Mouse (Mus musculus) T-cell, adult 2 months (primary cell): ENCODE data around the gene Bzw1.
"Not testable (repeated sequence)": the region's sequence is repeated elsewhere in the genome, so short reads cannot be mapped to it uniquely, and the experiment has no call there.

Source experiments
- DNase-seq: peaks from one replicate; pipeline ENCODE4 v3.0.0; 2022; ENCODE audit warnings: low spot score

Bzw1 gene

DNA sequence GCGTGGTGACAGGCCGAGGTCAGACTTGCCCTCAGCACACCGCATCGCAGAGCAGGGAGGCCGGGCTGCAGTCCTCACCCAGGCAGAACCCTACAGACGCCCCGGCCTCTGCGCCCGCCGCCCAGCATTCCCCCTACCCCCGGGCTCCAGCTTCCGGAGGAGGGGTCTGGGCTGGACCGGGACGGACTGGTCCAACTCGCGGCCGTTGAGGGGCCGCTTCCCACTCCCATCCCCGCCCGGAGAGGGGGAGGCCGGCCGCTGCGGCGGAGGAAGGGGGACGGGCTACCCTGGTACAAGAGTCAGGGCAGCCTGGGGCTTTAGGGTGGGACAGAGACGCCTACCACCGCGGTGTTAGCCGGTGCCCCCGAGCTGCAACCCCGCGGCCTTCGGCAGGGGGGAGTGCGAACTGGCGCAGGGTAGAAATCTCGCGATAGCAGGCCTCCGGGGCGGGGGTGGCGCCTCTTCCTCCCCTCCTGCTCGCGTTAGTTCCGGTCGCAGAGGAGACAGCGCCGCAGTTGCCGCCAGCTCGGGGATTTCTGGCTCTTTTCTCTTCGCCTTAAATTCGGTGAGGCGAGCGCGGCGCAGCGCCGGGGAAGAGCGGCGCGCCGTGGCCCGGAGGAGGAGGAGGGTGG is at the start of gene Bzw1:
Gene Bzw1, plus strand, starts transcription at position 247 of the 632 bp plus-strand sequence.
- peak; percentile 94 for DNase-seq

DNA sequence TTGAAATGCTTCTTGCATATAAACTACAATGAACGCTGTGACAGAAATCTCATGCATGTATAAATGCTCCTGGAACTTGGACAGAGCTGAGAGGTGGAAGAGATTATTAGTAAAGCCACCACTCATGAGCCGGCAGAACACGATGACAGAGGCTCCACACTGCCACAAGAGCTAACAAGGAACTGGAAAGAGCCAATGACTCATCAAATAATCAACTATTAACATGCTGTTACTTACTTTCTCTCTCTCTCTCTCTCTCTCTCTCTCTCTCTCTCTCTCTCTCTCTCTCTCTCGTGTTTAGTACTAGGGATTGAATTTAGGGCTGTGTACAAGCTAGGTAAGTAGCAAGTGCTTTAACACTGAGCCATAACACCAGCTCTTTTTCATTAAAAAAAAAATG is 48.8 kb upstream of the Bzw1 start:
- no peak for DNase-seq

DNA sequence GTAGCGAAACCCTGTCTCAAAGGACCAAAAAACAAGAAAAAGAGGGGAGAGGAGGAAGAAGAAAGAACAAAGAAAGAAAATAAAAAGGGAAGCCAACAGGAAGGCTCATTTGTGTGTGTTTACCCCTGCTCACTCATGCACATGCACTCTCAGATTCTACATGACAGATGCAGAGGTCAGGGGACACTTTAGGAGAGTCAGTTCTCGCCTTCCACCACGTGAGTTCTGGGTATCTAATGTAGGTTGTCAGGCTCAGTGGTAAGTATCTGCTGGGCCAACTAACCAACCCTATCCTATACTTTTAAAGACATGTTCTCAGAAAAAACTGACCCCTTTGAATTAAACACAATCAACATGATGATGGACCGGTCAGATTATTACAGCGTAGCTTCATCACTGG is 48.1 kb upstream of the Bzw1 start:
- no peak for DNase-seq

DNA sequence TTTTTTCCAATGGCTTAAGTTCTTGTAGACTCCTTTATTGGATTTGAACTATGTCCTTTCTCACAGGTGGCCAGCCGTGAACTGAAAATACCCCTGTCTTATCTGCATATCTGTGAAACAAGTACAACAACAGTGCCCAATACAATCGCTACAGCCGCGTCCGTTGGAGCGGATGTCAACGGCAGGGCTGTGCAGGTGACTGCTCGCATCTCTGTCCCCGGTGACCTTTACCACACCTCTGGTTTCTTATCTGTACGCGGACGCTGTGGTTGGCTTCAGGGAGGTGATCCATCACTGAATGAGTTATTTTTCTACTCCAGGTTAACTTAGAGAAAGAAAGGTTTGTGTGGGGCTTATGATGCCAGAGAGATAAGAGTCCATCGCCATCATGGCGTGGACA is 46.5 kb upstream of the Bzw1 start:
- DNase-seq: no peak

- no peak for DNase-seq
Observed at GRCm38 (mm10) chr1:58348712-58349111, 44.0 kb upstream of the Bzw1 start.

GRCm38 (mm10) chr1:58353238-58353893 is 39.3 kb upstream of the Bzw1 start:
- DNase-seq: no peak

DNA sequence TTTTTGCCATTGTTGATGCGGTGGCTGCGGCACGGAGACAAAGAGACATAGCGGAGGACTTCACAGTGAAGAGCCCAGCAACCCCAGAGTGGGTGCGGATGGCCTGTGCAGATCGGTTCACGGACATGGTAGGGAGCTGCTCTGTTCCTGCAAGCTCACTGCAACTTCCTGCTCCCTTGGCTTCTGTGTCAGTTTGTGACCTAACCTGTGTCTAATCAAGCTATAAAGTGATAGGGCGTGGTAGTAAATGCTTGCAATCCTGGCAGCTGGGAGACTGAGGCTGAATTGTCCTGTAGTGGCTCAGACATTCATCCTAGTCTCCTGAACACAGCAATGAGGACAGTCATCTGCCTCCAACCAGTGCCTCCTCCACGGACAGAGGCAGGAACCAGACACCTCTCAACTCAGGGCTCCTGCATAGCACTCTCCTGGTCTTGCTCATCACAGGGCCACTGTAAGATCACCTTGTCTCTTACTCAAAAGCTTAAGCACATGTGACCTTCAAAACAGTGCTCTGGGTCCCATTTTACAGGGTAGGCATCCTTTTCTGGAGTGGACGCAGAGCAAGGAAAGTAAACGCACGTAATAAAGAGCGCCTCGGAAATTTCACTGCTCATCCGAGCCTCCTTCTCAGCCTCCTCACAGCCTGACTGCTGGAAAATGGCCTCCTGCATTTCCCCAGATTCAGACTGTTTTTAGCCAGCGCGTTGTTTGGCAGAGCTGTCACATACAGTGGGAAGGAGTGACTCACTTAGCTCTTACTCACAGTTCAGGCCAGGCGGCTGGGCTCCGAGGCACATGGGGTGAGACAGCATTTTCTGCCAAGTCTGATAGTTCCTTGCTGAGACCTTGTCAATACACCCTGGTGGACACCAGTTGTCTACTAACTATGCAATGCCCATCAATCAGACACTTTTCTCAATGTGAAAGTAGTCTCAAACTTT is 33.5 kb upstream of the Bzw1 start:
- DNase-seq: no peak

GRCm38 (mm10) chr1:58362296-58362695 is 30.4 kb upstream of the Bzw1 start:
- DNase-seq: no peak

DNA sequence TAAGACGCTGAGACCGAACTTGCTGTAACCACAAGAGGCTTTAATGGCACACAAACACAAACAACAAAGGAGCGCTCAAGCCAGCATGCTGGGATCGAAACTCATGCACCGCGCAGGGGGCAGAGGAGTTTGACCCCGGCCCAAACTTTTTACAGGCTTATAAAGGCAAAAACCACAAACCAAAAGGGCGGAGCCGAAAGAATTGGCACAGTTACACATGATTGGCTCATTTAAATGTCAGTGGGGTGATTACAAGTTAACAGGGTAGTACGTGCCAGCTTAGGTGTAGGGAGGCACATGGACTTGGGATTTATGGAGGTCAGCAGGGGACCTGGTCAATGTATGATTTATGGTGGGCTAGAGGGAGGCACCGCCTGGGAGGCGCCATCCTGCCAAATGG is 28.1 kb upstream of the Bzw1 start:
- DNase-seq: no peak

- no peak for DNase-seq
Observed at GRCm38 (mm10) chr1:58365829-58366228, 26.9 kb upstream of the Bzw1 start.

DNA sequence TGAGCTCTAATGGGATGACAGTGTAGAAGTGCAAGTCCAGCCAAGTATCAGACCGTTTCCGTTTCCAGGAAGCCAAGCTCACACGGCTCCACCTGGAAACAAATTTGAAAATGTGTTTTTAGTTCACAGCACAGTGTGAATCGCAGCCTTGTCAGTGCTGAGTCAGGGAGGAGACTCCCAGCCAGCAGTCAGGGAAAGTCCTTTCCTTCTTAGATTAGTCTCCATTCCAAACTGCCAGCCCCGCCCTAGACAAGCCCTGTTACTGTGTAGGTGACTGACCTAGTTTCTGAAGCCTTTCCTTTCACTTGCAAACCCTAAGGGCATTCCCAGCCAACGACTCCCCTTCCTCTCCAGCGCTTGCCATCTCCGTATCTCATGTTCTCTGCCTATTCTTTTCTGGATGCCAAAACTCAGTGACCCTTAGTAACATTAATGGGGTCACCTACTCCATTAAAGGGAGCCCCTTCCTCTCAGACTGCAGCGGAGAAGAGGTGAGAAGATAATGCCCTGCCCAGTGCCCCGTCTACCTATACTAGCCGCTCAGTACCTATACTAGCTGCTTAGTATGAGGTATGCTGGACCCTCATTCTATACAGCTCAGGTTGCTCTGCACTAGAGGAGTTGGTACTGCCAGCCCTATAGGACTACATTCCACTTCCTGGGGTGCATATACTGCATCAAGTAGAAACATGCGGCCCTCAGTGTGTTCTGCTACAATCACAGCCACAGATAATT is 25.8 kb upstream of the Bzw1 start:
- DNase-seq: no peak

DNA sequence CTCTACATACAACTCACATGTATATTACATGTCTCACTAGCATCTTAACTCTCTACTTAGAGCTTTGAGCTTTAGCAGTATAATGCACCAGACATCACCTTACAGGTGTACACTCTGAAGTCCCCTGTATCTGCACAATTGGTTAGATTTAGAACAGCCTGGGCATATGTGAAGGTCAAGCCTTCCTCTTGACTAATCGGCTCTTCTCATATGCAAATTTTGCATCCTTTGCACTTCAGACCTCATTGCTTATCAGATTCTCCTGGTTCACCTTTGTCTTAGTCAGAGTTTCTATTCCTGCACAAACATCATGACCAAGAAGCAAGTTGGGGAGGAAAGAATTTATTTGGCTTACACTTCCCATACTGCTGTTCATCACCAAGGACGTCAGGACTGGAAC is 23.0 kb upstream of the Bzw1 start:
- DNase-seq: no peak

DNA sequence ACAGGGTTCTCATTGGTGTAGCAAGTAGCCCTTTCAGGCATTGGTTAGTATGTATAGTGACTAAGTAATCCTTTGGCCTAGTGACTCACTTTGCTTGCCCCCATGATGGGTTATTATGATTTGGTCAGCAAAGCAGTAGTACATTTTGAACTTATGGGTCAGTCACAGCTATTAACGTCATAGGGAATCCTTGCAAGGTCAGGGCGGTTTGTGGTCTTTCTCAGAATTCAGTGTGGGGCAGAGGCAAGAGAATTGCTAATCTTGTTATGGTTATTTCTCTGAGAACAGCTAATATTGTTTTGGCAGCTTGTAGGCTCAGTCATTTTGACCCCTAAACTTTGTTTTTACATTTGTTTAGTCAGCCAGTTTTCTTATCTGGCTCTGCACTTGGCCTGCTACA is 18.4 kb upstream of the Bzw1 start:
- DNase-seq: not testable (repeated sequence)

DNA sequence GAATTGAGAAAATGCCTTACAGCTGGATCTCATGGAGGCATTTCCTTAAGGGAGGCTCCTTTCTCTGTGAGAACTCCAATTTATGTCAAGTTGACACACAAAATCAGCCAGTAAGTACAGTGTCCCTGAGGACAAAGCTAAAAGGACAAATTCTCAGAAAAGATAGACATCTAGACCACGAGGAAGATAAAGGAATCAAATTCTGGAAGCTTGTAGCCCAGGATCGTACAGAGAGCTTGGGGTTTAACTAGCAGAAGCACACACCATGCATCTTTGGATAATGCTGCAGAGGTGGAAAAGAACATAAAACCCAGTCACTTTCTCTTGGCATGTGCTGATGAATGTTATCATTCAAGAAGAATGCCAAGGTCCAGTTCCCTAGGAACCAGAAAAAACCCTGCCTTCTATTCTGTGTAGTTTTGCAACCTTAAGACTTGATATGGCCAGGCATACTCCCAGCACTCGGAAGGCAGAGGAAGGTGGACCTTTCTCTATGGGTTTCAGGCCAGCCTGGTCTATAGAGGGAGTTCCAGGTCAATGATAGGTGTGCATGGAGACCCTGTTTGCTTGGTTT is 17.0 kb upstream of the Bzw1 start:
- DNase-seq: no peak

DNA sequence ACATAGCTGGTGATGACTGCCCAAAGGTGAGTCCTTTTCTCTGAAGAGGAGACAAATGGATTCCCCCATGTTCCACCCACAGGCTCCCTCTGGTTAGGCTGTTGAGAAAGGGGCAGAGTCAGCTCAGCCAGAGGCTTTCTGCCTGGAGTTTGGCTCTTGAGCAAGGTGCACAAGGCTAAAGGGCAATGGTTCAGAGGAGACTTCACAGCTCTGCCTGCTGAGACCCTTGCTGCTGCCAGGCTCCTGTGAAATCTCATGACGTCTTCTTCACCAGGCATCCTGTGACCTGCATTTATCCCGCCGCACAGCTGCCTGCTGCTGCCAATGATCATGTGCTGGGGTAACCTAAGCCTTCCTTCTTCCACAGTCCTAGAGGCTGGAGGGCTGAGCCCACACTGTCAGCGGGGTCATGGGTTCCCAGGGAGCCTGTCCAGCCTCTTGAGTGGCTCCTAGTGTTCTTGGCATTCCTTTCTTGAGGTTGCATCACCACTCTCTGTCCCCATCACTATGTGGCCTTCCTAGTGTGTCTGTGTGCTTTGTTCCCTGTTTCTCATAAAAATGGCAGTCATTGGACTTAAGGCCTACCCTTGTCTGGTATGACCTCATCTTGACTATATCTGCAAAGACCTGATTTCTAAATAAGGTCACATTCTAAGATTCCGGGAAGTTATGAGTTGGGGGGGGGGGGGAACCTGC is 10.0 kb upstream of the Bzw1 start:
- no peak for DNase-seq

DNA sequence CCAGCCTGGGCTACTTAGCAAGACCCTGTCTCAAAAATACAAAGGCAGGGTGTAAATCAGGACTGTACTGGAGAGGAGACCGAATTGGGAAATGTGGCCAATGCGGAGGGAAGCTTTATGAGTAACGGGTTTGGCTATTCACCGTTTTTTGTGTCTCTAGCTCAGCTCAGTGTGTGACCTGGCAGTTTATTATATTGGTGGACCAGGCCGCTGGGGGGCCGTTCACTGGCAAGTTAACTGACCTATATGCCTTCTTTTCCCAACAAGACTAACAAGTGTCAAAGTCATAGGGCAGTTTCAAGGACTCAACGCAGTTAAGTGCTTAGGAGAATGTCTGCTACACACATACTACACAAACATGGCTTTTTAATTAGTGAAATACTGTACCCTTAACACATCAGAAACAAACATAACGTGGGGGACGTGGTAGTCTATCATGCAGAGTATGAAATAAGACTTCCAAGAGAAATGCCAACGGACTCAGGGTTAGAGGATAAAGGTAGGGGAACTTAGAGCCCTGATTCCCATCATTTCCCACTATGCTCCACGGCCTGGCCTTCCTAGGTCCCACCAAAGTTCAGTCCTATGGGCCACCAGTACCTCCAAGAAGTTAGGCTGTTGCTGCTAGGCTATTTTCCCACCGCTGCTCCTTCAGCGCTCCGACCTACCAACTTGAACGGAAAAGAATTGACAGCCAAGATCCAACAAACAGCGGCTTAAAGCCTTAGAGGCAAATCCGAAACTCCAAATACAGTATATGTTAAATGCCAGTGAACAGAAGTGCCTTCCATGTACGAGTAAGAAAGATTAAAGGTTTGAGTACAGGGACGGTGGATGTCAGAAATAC is 1.1 kb upstream of the Bzw1 start:
- DNase-seq: no peak

- DNase-seq: no peak
Observed at GRCm38 (mm10) chr1:58392268-58392651, 438 bp upstream of the Bzw1 start.

DNA sequence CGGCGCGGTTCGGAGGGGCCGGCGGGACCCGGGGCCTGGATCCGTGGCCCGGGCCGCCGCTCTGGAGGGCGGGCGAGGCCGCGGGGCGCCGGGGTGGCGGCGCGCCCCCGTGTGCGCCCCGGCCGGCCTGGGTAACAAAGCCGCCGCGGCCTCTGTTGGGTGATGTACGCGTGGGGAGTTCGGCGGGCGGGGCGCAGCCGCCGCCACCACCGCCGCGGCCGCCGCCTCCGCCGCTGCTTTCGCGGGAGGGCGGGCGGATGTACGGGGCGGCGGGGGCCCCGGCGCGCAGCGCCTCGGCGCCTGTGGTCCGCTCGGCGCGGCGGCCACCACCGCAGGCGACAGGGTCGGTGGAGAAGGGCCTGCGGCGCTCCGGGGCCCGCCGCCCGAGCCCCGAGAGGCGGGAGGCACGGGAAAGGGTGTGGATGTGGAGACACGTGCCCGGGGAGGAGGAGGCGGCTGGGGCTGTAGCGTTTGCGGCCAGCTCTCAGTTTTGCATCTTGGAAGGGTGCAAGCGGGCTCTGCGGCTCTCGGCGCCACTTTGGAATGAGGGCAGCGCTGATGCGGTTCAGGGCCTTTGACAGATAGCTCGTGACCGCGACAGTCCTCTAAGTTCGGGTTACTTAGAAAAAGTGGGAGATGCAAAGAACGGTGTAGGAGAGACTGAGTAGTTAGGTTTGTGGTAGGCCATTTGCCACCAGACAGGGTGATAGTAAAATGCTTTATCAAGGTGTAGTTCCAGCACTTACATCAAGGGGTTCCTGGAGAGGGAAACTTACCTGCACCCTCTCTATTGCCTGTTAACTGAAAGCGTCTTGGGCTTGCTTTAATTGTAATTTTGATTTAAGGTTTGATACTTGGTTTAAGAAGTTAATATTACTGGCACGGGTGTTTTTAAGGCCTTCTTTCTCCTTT is 842 bp downstream of the Bzw1 start:
- DNase-seq: peak; percentile 65

GRCm38 (mm10) chr1:58395341-58395740 is 2.6 kb downstream of the Bzw1 start:
- DNase-seq: no peak
